Mouse (Mus musculus): ENCODE measurements around the gene Hacd1.

- TF ChIP-seq TAL1 (IDR thresholded peaks at IDR 0.05; ENCODE audit: low read length) (no peak), GATA1 (IDR thresholded peaks at IDR 0.05; ENCODE audit: low read length) (no peak)
These were observed 18.4 kb upstream of the Hacd1 start for GRCm38 (mm10) chr2:14074221-14074901.

Measured in erythroblast, embryonic 14.5 days (primary cell).